14 mouse cellular contexts compared by ENCODE assay signal in the genomic region with DNA sequence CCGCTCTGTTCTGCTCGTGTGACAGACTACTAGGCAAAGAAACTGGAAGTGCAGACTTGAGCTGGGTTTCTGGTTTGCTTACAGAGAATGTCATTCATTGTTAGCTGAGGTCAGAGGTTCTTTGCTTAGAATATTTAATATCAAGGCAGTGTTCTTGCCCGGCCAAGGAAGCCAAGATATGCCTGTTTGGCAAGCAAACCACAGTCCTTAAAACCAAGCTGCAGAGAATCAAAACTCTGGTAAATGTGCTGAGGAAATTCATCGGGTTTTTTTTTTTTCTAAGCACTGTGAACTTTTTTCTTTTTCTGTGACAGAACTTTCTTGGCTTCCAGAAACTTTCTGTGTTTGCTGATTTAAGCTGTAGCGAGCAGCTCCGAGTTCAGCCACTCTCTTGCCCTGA. TPM values are rescaled to one million over a fixed set of nuclear protein-coding genes. Genes with fewer than 3 reads are reported as not detected.
DNase-seq lines count a peak whose midpoint lies in the region; ATAC-seq and TF ChIP-seq lines count a peak whose summit lies in the region.
"Had no signal": no experiment of that assay in that cellular context is flagged by ENCODE, and none has a peak within 500 bp of the region (broad histone marks: within the 10 kb centered on the region; RNA-seq: fewer than 3 reads in every experiment).

No protein-coding gene starts in this region.

- peaks cover 47% of the 10 kb centered on the region for H3K4me1 ChIP-seq in forebrain, embryonic 13.5 days
- H3K4me1 ChIP-seq in forebrain, embryonic 11.5 days (replicated peaks; ENCODE audit: control insufficient read depth, insufficient read depth, low read length), result peaks cover 21% of the 10 kb centered on the region
- H3K4me1 ChIP-seq in limb, embryonic 12.5 days (replicated peaks), result peaks cover 40% of the 10 kb centered on the region
- H3K4me1 ChIP-seq in limb, embryonic 10.5 days, result peaks cover 33% of the 10 kb centered on the region
- peaks cover 29% of the 10 kb centered on the region for H3K4me1 ChIP-seq in forebrain, embryonic 15.5 days

- H3K4me3 ChIP-seq in forebrain, embryonic 13.5 days, result peak overlapping the region; percentile 52
- H3K4me3 ChIP-seq in forebrain, embryonic 11.5 days (ENCODE audit: low read depth, low read length), result no peak overlapping the region
- H3K4me3 ChIP-seq in limb, embryonic 12.5 days (replicated peaks), result no peak overlapping the region
- no peak overlapping the region for H3K4me3 ChIP-seq in limb, embryonic 10.5 days
- H3K4me3 ChIP-seq in C2C12 (ENCODE audit: insufficient read depth, poor library complexity, severe bottlenecking), result peak overlapping the region; percentile 57
- H3K4me3 ChIP-seq in forebrain, embryonic 15.5 days, result peak overlapping the region; percentile 48
- H3K4me3 ChIP-seq: erythroblast, embryonic 14.5 days; liver, embryonic 15.5 days had no signal

- DNase-seq in forebrain, embryonic 11.5 days (ENCODE audit: low spot score), result no peak
- DNase-seq in limb, embryonic 10.5 days (ENCODE audit: low spot score), result no peak
- no peak for DNase-seq in thymus, postnatal 25 days
- DNase-seq in frontal cortex, postnatal 14 days (ENCODE audit: low spot score in 2 of 2), result no peak
- DNase-seq: adrenal gland, postnatal 36 days; gastrocnemius, postnatal 36 days; layer of hippocampus, adult 9-11 months; thymus, adult 2 months had no signal

- H3K79me2 ChIP-seq in C2C12 (ENCODE audit: control insufficient read depth, insufficient read depth), result peaks cover 65% of the 10 kb centered on the region

- peak overlapping the region; percentile 92 for H3K4me2 ChIP-seq in forebrain, embryonic 13.5 days
- H3K4me2 ChIP-seq in forebrain, embryonic 11.5 days (ENCODE audit: low read depth, low read length, severe bottlenecking), result no peak overlapping the region
- H3K4me2 ChIP-seq in limb, embryonic 12.5 days, result peak overlapping the region; percentile 98; the same call in 1 of the 2 replicates
- peak overlapping the region; percentile 90 for H3K4me2 ChIP-seq in forebrain, embryonic 15.5 days (replicated peaks)

- TF ChIP-seq CTCF in C2C12 (IDR thresholded peaks at IDR 0.05; ENCODE audit: control insufficient read depth, insufficient read depth, insufficient read length), result no peak

- H3K9me3 ChIP-seq in forebrain, embryonic 13.5 days (replicated peaks), result no peaks in the 10 kb centered on the region
- H3K9me3 ChIP-seq in forebrain, embryonic 11.5 days (ENCODE audit: control insufficient read depth, low read length), result no peaks in the 10 kb centered on the region
- no peaks in the 10 kb centered on the region for H3K9me3 ChIP-seq in limb, embryonic 12.5 days
- no peaks in the 10 kb centered on the region for H3K9me3 ChIP-seq in limb, embryonic 10.5 days (replicated peaks)
- no peaks in the 10 kb centered on the region for H3K9me3 ChIP-seq in forebrain, embryonic 15.5 days
- H3K9me3 ChIP-seq: liver, embryonic 15.5 days had no signal

- no peaks in the 10 kb centered on the region for H3K36me3 ChIP-seq in forebrain, embryonic 13.5 days (ENCODE audit: poor library complexity, severe bottlenecking)
- no peaks in the 10 kb centered on the region for H3K36me3 ChIP-seq in forebrain, embryonic 11.5 days (ENCODE audit: control insufficient read depth, insufficient read depth, low read length)
- no peaks in the 10 kb centered on the region for H3K36me3 ChIP-seq in limb, embryonic 12.5 days
- H3K36me3 ChIP-seq in limb, embryonic 10.5 days, result no peaks in the 10 kb centered on the region
- H3K36me3 ChIP-seq in C2C12 (ENCODE audit: control insufficient read depth, insufficient read depth), result peaks cover 15% of the 10 kb centered on the region
- H3K36me3 ChIP-seq in forebrain, embryonic 15.5 days, result no peaks in the 10 kb centered on the region
- H3K36me3 ChIP-seq: liver, embryonic 15.5 days had no signal

- ATAC-seq in forebrain, embryonic 13.5 days, result no peak
- ATAC-seq in forebrain, embryonic 11.5 days (replicated peaks; ENCODE audit: low FRiP score), result no peak
- ATAC-seq in limb, embryonic 12.5 days (ENCODE audit: insufficient number of reproducible peaks, insufficient read depth, low FRiP score, low TSS enrichment, low read depth), result no peak
- ATAC-seq in forebrain, embryonic 15.5 days (replicated peaks), result no peak

- H3ac ChIP-seq in C2C12 (ENCODE audit: control insufficient read depth, insufficient read length, low read depth), result no peak overlapping the region

- peaks cover 25% of the 10 kb centered on the region for H3K79me3 ChIP-seq in C2C12 (ENCODE audit: low read depth)

- 43% methylated on average over 6 of the region's 6 CpGs for WGBS in forebrain, embryonic 13.5 days
- WGBS in forebrain, embryonic 11.5 days, result 52% methylated on average over 6 of the region's 6 CpGs
- WGBS in limb, embryonic 12.5 days, result 55% methylated on average over 6 of the region's 6 CpGs
- WGBS in limb, embryonic 10.5 days, result 75% methylated on average over 6 of the region's 6 CpGs
- WGBS in forebrain, embryonic 15.5 days, result 35% methylated on average over 6 of the region's 6 CpGs

- peaks cover 39% of the 10 kb centered on the region for H3K27me3 ChIP-seq in forebrain, embryonic 13.5 days
- peaks cover 37% of the 10 kb centered on the region for H3K27me3 ChIP-seq in forebrain, embryonic 11.5 days (ENCODE audit: control insufficient read depth, insufficient read depth, low read length)
- peaks cover 64% of the 10 kb centered on the region for H3K27me3 ChIP-seq in limb, embryonic 12.5 days
- H3K27me3 ChIP-seq in limb, embryonic 10.5 days (ENCODE audit: low read depth, poor library complexity, severe bottlenecking), result peaks cover 79% of the 10 kb centered on the region
- H3K27me3 ChIP-seq in C2C12 (ENCODE audit: control insufficient read depth, insufficient read depth, insufficient read length), result no peaks in the 10 kb centered on the region
- H3K27me3 ChIP-seq in forebrain, embryonic 15.5 days, result no peaks in the 10 kb centered on the region

- no peak overlapping the region for H3K27ac ChIP-seq in forebrain, embryonic 13.5 days
- no peak overlapping the region for H3K27ac ChIP-seq in forebrain, embryonic 11.5 days (ENCODE audit: low read depth, low read length)
- no peak overlapping the region for H3K27ac ChIP-seq in limb, embryonic 12.5 days
- H3K27ac ChIP-seq in limb, embryonic 10.5 days, result no peak overlapping the region
- H3K27ac ChIP-seq in forebrain, embryonic 15.5 days (replicated peaks), result no peak overlapping the region
- H3K27ac ChIP-seq: liver, embryonic 15.5 days had no signal

- no peak overlapping the region for H3K9ac ChIP-seq in forebrain, embryonic 13.5 days
- no peak overlapping the region for H3K9ac ChIP-seq in forebrain, embryonic 11.5 days (ENCODE audit: low read length)
- H3K9ac ChIP-seq in limb, embryonic 12.5 days (replicated peaks), result no peak overlapping the region
- no peak overlapping the region for H3K9ac ChIP-seq in forebrain, embryonic 15.5 days (replicated peaks)
- H3K9ac ChIP-seq: liver, embryonic 15.5 days had no signal

TF ChIP-seq in C2C12, 6 proteins besides CTCF, POLR2A, EP300 and RAD21:
- no peak for TF ChIP-seq FOSL1 (IDR thresholded peaks at IDR 0.05; ENCODE audit: insufficient read depth, low read length, poor library complexity, severe bottlenecking)
- TF ChIP-seq USF1 (IDR thresholded peaks at IDR 0.05; ENCODE audit: low read depth), result no peak
- no peak for TF ChIP-seq MAX (IDR thresholded peaks at IDR 0.05)
- no peak for TF ChIP-seq MYOD1 (IDR thresholded peaks at IDR 0.05; ENCODE audit: control insufficient read depth, insufficient read length, low read depth)
- no peak for TF ChIP-seq MYOG (IDR thresholded peaks at IDR 0.05; ENCODE audit: control insufficient read depth, extremely low read depth, insufficient read length)
- no peak for TF ChIP-seq CEBPB (IDR thresholded peaks at IDR 0.05; ENCODE audit: low read depth)
TF ChIP-seq in C2C12: peak in this region for 0.

RNA-seq across cellular contexts. Expression of a gene that starts 6.0 kb away (rescaled TPM):
- polyA plus RNA-seq in forebrain, embryonic 13.5 days (2015; fragmentation: Nextera tagmentation; extraction: Ambion mirVana), result 4.3 and 5.2 TPM in 2 replicates
- 1.6 and 1.9 TPM in 2 replicates for polyA plus RNA-seq in forebrain, embryonic 11.5 days (2014; fragmentation: Nextera tagmentation; extraction: Ambion mirVana)
- polyA plus RNA-seq in limb, embryonic 12.5 days (2016; fragmentation: Nextera tagmentation; extraction: Ambion mirVana), result 2.0 and 2.2 TPM in 2 replicates
- polyA plus RNA-seq in limb, embryonic 10.5 days (2016; fragmentation: Nextera tagmentation; extraction: Ambion mirVana), result 0.16 and 0.43 TPM in 2 replicates
- 21.5 TPM for polyA plus RNA-seq in C2C12 (2012; fragmentation: generic; extraction: Trizol)
- polyA plus RNA-seq in forebrain, embryonic 15.5 days (2015; fragmentation: Nextera tagmentation; extraction: Ambion mirVana), result 6.4 and 6.5 TPM in 2 replicates

RNA-seq across cellular contexts. Expression of a gene that starts 22.3 kb away (rescaled TPM):
- 8.8 and 9.7 TPM in 2 replicates for polyA plus RNA-seq in forebrain, embryonic 13.5 days (2015; fragmentation: Nextera tagmentation; extraction: Ambion mirVana)
- polyA plus RNA-seq in forebrain, embryonic 11.5 days (2014; fragmentation: Nextera tagmentation; extraction: Ambion mirVana), result 14.3 and 15.6 TPM in 2 replicates
- 12.7 and 15.0 TPM in 2 replicates for polyA plus RNA-seq in limb, embryonic 12.5 days (2016; fragmentation: Nextera tagmentation; extraction: Ambion mirVana)
- 14.1 and 14.2 TPM in 2 replicates for polyA plus RNA-seq in limb, embryonic 10.5 days (2016; fragmentation: Nextera tagmentation; extraction: Ambion mirVana)
- polyA plus RNA-seq in C2C12 (2012; fragmentation: generic; extraction: Trizol), result 7.5 TPM
- 10.0 and 11.8 TPM in 2 replicates for polyA plus RNA-seq in forebrain, embryonic 15.5 days (2015; fragmentation: Nextera tagmentation; extraction: Ambion mirVana)

Comparison
In these comparisons a context has a peak if more than half of its experiments do, and no peak if none do; other contexts are left out.
1. H3K4me3 ChIP-seq: peak in forebrain, embryonic 13.5 days (single experiment), C2C12 (single experiment) and forebrain, embryonic 15.5 days (single experiment); none in forebrain, embryonic 11.5 days (single experiment), limb, embryonic 12.5 days (single experiment) and limb, embryonic 10.5 days (single experiment).